Mouse (Mus musculus) ovary, adult 2 months (tissue): ENCODE results near the gene Olfr344. TPM values are rescaled to one million over a fixed set of nuclear protein-coding genes. Genes with fewer than 3 reads are reported as not detected.

ENCODE experiments used
- polyA plus RNA-seq: library from polyadenylated mRNA; depleted of rRNA; stranded (reverse); fragments of >200 nt; gene quantifications from 2 replicates; pipeline ENCODE4 v1.2.3, GENCODE M21; 2012; rRNA removed

Olfr344 gene
- not detected in 2 replicates for polyA plus RNA-seq

DNA sequence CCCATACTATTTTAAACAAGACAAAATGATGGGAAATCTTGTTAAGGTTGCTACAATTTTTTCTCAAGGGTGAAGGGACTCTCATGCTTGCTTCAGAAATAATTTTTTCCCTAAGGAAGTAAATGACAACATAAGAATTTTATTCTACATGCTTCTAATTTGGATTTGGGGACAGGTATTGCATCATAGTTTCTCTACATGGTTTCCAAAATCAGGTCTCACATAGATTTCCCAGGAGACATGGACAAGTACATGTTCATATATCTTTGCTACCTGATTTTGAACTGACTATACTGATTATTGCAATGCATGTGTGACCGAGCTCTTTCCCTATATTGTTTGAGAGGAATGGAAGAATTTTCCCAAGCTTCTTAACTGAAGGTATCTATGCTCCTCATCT, at the start of gene Olfr344:
Gene Olfr344, plus strand, starts transcription at position 301 of the 400 bp plus-strand sequence.

DNA sequence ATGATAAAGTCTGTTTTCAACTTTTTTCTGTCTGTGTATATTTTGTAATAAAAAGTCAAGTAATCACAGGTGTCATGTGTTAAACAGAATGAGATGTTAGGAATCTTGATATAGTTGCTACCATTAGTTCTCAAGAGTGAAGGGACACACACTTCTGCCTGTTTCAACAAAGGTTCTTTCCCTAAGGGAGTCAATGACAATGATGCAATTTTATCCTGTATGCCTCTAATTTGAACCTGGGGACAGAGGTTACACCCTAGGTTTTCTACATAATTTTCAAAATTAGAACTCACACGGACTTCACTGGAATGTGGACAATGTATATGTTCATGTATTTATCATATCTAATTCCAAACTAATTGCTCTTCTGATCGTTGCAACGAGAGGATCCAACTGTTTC, 41.8 kb upstream of the Olfr344 start, which contains the start of gene Olfr342:
Gene Olfr342, plus strand, starts transcription at position 301 of the 400 bp plus-strand sequence.

Other genes starting within 250 kb of the Olfr344 start
- not detected in 2 replicates for gene Olfr338, start 193.1 kb upstream of the Olfr344 start, polyA plus RNA-seq
- not detected in 2 replicates for gene Olfr339, start 147.7 kb upstream of the Olfr344 start, polyA plus RNA-seq
- gene Olfr340, start 114.1 kb upstream of the Olfr344 start, polyA plus RNA-seq = not detected in 2 replicates
- not detected in 2 replicates for gene Olfr341, start 84.2 kb upstream of the Olfr344 start, polyA plus RNA-seq
- not detected in 2 replicates for gene Olfr342, start 41.7 kb upstream of the Olfr344 start, polyA plus RNA-seq
- gene Olfr345, start 73.4 kb downstream of the Olfr344 start, polyA plus RNA-seq = not detected in 2 replicates
- gene Olfr346, start 119.1 kb downstream of the Olfr344 start, polyA plus RNA-seq = not detected in 2 replicates
- not detected in 2 replicates for gene Olfr347, start 165.2 kb downstream of the Olfr344 start, polyA plus RNA-seq
- gene Olfr348, start 217.6 kb downstream of the Olfr344 start, polyA plus RNA-seq = not detected in 2 replicates
- gene Olfr50, start 223.9 kb downstream of the Olfr344 start, polyA plus RNA-seq = not detected in 2 replicates